Mouse (Mus musculus) forebrain, embryonic 12.5 days (tissue): ENCODE measurements at regions not wholly inside any gene's neighbourhood (a gene's known extent, or its start where the extent isn't known, plus 50 kb on each side); places are given as distances from the start of the nearest gene placed in this dataset.
"Not testable (repeated sequence)": the region's sequence is repeated elsewhere in the genome, so short reads cannot be mapped to it uniquely, and the experiment has no call there.

Source experiments
- ATAC-seq: fragments of 200-750 bp; cut with Nextera tagmentation; 2 replicates; pipeline ENCODE4 v1.8.0; 2017; ENCODE audit warnings: moderate TSS enrichment; ENCODE audit not compliant: low FRiP score
- H3K27ac ChIP-seq: fragments of 300-500 bp; sonication (generic); 2 replicates; pipeline ENCODE4 v1.5.1; 2016; ENCODE audit warnings: mild to moderate bottlenecking
- H3K27me3 ChIP-seq: fragments of 300-500 bp; sonication (generic); 2 replicates; pipeline ENCODE4 v1.6.1; 2016; ENCODE audit warnings: mild to moderate bottlenecking
- H3K36me3 ChIP-seq: fragments of 300-500 bp; sonication (generic); replicated peaks from 2 replicates; pipeline ENCODE4 v1.6.1; 2016; ENCODE audit warnings: mild to moderate bottlenecking
- H3K4me1 ChIP-seq: fragments of 300-500 bp; sonication (generic); 2 replicates; pipeline ENCODE4 v1.6.1; 2016
- H3K4me2 ChIP-seq: fragments of 300-500 bp; sonication (generic); 2 replicates; pipeline ENCODE4 v1.6.1; 2016; ENCODE audit warnings: mild to moderate bottlenecking, moderate library complexity
- H3K4me3 ChIP-seq: fragments of 300-500 bp; sonication (generic); replicated peaks from 2 replicates; pipeline ENCODE4 v1.5.1; 2016; ENCODE audit warnings: mild to moderate bottlenecking
- H3K9ac ChIP-seq: fragments of 300-500 bp; sonication (generic); 2 replicates; pipeline ENCODE4 v1.6.1; 2016; ENCODE audit warnings: mild to moderate bottlenecking
- H3K9me3 ChIP-seq: fragments of 300-500 bp; sonication (generic); 2 replicates; pipeline ENCODE4 v1.6.1; 2016
- WGBS: fragments of 180-500 bp; shearing (Covaris S2); methylation state at CpG from one replicate; pipeline ENCODE4 v1.1.7; 2016; 5-methylcytosine and 5-hydroxymethylcytosine counted together

- not testable (repeated sequence) for H3K9me3 ChIP-seq, H3K36me3 ChIP-seq, H3K27me3 ChIP-seq, H3K9ac ChIP-seq, H3K4me1 ChIP-seq, H3K27ac ChIP-seq
- Histone ChIP-seq H3K4me2 (peak overlapping the region; percentile 47), H3K4me3 (peak overlapping the region; percentile 29)
- peak; percentile 85 for ATAC-seq
- 12% methylated on average over 40 of the region's 51 CpGs for WGBS
Measured at GRCm38 (mm10) chr4:146263038-146263685, 106.5 kb downstream of the Zfp600 start.

GRCm38 (mm10) chr4:146263790-146264189 is 107.2 kb downstream of the Zfp600 start:
- H3K27me3 ChIP-seq, H3K4me3 ChIP-seq, H3K36me3 ChIP-seq, H3K9ac ChIP-seq, H3K4me2 ChIP-seq, H3K9me3 ChIP-seq, ATAC-seq, H3K27ac ChIP-seq, H3K4me1 ChIP-seq: not testable (repeated sequence)
- WGBS = 62% methylated on average over 4 of the region's 5 CpGs

- H3K27me3 ChIP-seq, H3K9me3 ChIP-seq, H3K36me3 ChIP-seq, H3K4me3 ChIP-seq, H3K4me1 ChIP-seq, H3K27ac ChIP-seq, ATAC-seq, H3K4me2 ChIP-seq, H3K9ac ChIP-seq: not testable (repeated sequence)
- no CpG with 5 or more reads among the region's 14 CpGs for WGBS
Measured at GRCm38 (mm10) chr4:146270119-146270747, 113.6 kb downstream of the Zfp600 start.
